Mouse (Mus musculus): ENCODE results near the gene Fgfr2.

Gene Fgfr2

DNA sequence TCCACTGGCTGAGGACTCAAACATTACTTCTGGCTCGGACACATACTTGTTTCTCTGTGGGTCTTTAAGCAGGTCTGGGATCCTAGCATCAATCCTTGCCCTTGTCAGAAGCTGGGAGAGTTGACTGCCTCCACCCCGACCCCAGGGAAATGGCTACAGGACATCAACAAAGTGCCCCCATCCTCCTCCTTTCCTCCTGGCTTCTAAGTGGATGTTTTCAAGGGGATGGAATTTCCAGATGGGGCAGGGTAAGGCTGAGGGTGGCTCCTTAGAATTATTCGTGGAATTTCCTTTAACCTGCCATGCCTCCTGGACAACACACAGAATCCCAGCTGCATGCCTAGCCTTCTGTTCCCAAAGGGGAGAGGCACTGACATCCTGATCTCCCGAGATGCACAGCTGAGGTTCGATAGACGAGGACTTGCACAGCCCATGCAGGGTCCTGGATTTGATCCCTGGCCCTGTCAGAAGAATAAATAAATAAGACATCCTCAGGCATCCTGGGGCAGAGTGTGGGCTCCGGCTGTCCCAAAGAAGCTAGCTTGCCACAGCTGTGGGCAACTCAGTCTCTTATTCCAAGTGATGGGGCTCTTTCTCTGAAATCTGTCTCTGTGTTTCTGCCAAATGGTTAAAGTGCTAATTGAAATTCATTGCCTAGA is 925.2 kb downstream of the Fgfr2 start:
- peak; percentile 32 for DNase-seq (ENCODE audit: low read depth, low spot score)

DNA sequence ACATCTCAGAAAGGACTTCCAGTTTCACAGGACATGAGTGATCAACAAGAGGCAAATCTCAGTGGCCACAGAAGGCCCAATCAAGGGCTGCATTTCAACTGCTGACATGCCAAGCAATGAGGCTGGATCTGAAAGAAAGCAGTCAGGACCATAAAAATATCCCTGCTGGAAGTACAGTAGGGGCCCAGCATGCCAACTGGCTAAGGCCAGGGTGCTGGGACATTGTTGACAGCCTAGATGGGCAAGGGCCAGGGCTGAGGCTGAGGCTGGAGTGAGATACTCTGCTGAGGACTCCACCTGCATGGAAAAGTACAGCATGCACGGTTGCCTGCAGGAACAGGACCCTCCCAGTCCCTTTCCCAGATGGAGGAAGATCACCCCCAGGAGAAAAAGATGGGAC is 926.6 kb downstream of the Fgfr2 start:
- no peak for DNase-seq (ENCODE audit: low read depth, low spot score)

DNA sequence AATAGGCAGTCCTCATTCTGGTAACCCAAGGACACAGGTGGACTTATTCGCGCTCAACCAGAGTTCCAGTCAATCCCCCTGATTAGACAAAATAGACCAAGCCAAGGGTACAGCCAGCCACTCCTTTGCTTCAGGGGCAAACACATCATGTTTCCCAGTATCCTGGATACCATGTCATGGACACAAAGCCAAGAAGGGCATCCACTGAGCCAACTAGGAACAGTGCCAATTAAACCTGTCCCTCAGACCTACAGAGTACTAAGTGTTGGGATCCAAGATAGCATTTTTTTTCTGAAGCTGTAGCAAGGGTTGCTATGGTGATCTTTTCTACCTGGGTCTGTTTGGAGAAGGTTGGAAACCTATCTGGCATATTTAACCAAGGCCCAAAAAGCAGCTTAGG is 929.5 kb downstream of the Fgfr2 start:
- no peak for DNase-seq (ENCODE audit: low read depth, low spot score)

DNA sequence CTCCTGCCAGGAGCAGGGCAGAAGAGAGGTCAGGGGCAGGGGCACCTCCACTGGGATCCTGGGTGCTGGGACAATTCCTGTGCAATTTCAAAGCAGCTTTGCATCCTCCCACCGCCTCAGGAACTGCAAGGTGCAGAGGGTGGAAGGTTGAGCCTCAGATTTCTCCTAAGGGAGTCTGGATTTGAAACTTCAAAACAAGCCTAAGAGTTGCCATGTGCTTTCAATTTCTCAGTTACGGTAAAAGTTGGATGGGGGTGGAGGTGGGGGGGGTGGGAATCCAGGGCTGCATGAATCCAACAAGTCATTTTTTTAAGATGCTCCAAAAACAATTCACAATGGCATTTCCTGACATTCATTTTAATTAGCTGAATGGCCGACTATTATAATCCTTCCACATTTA is 935.7 kb downstream of the Fgfr2 start:
- no peak for DNase-seq (ENCODE audit: low read depth, low spot score)

DNA sequence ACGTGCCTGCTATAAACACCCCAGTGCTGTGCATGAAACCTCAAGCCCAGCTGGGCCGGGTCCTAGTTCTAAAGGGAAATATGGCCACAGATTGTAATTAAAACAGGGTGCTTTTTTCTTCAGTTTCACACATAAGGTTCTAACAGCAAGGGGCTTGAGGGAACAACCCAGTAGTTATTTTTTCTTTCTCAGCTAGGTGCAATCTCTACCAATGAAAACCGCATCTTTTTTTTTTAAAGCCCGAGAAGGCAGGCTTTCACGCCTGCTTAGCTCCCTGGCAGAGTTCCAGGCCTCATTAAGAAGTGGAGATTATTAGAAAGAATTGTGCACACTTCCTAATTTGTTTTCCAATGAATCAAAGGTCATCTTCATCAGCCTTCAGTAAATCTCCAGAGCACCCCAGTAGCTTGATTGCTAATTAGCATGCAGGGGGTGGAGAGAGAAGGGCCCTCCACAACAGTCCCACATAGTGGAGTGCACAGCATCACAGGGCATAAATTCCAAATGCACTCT is 939.2 kb downstream of the Fgfr2 start:
- DNase-seq (ENCODE audit: low read depth, low spot score) = no peak

DNA sequence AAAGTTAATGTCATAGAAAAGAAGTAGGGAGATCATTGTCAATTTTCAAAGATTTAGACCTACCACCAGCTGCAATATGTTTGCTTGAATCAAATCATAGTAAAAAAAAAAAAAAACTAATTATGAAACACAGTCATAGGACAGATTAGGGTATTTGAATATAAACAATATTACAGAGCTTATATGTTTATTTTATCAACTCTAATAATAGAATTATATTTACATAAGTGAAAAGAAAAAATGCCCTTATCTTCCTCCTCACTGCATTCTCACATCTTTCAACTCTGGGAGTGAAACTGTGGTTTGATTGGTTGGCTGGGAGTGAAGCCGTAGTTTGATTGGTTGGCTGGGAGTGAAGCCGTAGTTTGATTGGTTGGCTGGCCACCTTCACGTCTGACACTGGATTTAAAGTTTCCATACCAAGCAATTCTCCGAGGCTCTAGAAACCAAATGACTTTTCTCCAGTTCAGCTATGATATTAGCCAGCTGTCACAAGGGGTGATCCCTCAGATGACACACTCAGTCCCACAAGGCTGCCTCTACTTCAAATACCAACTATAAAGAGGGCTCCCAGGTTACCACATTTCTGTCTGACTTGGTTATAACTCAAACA is 941.5 kb downstream of the Fgfr2 start:
- no peak for DNase-seq (ENCODE audit: low read depth, low spot score)

DNA sequence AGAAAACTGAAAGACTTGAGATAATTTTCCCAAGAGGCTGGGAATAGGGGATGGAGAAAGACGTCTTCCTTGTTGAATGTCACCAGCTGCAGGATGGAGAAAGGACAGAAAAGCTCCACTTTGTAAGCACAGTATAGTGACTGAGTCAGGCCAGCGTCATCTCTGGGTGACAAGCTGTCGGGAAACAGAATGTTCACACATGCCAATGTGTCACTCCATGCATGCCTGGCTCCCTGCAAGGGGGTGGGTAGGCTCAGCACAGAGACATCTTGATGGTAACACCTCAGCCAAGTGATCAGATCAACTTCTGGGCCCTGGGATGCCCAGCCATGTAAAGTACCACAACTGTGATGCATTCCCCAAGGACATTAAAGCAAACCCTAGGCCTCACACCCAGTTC is 942.1 kb downstream of the Fgfr2 start:
- DNase-seq (ENCODE audit: low read depth, low spot score) = no peak

DNA sequence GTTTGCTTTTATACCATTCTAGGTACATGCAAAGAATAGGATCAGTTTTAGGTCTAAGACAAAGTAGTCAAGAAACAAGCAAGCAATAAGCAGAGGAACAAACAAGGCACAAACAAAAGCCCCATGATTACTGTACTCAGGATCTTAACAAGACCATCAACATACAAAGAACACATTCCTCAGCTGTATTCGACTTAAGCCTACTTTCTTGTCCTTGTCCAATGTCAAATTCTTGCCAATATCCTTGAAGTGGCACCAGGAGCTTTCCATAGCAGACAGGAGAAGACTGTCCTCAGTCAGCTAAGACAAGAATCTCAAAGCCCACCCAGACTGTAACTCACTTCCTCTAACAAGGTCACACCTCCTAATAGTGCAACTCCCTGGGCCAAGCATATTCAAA is 944.1 kb downstream of the Fgfr2 start:
- DNase-seq (ENCODE audit: low read depth, low spot score) = peak; percentile 88

DNA sequence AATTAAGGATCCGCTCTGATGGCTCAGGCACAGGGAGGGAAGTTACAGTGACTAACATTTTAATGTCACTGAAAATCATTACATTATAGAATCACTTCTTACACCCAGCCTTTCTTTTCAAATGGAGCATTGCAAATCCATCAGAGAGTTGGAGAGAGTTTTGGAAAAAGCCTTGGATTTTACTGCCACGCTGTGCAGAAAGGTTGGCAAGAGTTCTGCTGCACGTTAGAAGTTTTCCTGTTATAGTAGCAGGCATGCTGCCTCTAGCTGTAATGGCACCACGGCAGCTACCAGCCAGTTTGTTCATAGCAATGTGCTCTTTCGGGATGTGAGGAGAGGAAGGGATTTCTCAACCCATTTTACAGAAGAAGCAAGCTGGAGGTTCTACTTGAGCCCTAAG is 948.4 kb downstream of the Fgfr2 start:
- DNase-seq (ENCODE audit: low read depth, low spot score) = no peak

DNA sequence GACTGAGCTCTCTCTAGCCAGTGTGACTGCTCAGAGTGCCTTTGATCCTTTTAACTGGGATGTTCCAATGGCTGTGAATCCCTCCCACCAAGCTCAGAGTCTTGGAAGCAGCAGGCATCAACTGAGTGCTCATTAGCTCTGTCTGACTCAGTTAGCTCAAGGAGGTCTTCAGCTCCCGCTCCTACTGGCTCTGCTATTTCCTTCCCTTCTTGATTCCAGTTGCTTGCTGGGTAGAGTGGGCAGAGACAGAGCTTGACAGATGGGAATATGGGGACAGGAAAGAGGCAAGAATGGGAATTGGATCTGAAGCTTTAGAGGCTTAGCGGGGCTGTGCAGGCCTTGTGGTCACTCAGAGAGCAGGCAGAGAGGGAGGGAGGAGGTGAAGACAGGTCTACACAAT is 948.9 kb downstream of the Fgfr2 start:
- no peak for DNase-seq (ENCODE audit: low read depth, low spot score)

DNA sequence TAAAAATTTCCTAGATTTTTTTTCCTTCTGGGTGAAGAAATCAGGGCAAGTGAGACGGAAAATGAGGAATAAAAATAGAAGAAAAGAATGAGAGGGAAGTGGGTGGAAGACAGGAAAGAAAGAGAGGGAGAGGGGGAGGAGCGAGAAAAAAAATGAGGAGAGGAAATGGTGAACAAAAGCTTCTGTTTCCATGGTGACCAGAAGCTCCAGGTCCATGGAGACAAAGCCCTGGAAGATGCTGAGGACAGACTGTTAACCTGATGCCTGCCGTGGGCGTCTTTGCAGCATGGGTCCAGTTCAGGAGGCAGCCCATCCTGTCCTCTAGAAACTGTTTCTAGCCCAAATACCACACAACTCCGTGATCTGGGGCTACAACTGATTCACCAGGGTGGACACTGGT is 950.9 kb downstream of the Fgfr2 start:
- DNase-seq (ENCODE audit: low read depth, low spot score) = no peak

DNA sequence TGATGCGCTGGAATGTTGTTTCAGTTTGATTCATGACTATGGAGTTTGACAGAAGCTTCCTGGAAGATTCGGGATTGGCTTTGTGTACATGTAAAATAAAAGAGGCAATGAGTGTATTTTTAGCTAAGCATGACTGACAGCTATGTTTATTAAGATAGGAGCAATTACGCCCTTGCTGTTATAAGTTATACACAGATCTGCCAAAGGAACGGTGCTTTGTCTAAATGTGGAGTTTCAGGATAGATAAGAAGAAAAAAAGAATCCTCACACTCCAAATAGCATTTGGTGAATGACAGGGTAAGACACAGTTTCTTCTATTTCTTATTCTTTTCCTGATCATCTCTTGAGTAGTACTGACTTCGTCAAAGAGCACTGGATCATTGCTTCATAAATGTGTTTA is 951.4 kb downstream of the Fgfr2 start:
- no peak for DNase-seq (ENCODE audit: low read depth, low spot score)

DNA sequence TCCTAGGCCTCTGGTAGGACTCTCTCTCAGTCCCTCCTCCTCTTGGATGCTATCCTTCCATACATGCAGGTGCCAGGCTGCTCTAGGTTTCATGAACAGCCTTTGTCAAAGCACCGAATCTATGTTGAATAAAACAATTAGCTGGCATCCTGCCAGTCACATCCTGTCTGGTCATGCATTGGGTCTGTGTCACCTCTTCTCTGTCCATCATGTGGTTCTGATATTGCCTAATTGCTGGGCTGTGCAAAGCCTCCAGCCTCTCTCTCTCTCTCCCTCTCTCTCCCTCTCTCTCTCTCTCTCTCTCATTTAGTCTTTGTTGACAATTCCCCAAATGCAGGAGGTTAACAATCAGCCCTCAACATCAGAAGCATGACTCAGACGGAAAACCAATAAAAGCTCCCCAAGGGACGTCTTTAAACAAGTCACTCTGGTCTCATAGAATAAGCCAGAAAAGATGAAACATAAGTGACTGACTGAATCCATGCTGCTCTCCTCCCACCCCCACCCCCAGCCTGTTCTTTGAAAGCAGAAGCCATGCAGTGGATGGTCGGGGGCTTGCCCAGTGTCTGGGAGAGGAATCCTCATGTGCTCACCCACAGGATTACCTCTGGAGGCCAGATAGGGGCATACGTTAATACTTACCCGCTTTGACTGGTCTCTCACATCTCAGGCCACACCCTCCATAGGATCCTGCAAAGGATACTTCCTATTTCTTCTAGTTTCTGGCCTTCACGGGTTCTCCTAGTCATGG is 953.6 kb downstream of the Fgfr2 start:
- DNase-seq (ENCODE audit: low read depth, low spot score) = no peak

DNA sequence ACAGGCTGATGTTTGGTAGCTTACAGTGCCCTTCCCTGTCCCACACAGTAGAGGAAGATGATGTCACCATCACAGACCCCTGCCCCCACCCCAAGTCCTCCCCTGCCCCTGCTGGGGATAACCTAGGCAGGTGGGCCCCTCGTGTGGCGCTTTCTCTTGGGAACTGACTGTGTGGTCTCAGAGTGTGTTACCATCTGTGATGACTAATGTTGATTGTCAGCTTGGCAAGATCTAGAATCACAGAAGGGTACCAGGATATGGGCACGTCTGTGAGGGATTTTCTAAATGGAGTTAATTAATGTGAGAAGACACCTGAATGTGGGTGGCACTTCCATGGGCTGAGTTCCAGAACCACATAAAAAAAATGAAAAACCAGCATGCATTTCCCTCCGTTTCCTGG is 955.9 kb downstream of the Fgfr2 start:
- no peak for DNase-seq (ENCODE audit: low read depth, low spot score)

DNA sequence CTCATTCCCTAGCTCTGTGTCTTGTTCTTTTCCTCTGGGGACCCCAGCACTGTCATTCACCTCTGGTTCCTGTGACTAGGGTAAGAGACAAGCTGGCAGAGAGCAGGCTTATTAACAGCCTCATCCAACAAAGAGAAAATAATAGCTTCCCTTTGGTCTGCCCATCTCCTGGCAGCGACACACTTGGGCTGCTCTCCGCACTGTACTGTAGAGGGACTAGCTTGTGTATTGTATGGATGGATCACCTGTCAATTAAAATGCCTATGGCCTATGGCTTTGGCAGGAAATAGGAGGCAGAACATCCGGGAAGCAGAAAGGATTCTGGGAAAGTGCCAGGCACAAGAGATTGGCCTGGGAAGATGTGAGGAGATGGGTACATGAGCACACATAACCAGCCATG is 960.9 kb downstream of the Fgfr2 start:
- DNase-seq (ENCODE audit: low read depth, low spot score) = no peak

DNA sequence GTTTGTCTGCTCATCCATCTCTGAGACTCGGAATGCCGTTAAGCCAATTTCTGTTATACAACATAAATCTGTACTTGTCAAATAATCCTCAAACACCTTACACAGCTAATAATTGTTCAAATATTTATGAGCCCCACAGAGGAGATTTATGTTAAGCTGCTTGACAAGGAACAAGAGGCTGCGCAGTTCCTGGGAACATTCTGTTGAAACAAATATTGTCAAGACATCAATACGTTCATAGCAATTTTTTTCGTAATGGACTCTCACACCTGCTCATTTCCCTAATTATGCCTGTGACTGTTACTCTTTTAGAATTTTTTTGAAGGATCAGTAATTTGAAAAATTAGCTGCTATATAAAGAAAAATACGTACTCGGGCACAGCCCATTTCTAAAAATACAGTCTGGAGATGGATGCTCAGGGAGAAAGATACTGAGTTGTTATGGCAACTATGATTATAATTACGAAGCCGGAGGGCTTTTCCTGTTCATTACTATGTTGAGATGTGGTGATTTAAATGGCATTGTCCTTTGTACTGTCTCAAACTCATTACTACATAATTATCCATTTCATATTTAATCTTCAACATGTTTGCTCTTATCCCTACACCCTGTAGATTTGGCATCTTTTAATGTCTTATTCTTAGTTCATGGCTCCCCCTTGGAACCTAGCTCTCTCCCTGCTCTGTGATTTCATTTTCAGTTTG is 964.7 kb downstream of the Fgfr2 start:
- DNase-seq (ENCODE audit: low read depth, low spot score) = no peak

DNA sequence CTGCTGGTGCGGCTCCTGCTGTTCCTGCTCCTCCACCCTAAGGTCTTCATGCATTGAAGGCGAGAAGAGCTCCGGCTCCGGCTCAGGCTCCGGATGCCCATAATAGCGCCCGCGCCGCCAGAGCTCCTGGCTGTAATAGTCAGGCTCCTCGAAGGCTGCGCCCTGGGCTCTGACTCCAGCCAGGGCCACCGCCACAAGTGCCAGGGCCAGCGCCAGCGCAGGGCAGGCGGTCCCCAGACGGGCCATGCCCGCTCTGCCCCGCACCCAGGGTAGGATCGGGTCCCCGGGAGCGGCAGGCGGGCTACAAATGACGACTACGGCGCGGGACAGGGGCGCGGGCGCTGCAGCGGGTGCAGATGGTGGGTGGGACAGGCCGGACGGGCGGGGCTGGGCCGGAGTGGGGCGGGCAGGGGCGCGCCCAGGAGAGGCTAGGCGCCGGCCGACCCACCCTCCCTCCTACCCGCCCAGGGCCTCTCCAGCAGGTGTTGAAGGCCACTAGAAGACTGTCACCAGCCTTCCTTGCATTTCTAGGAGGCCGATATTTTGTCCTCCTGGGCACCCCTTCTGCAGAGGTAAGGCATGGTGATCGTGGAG is 968.7 kb downstream of the Fgfr2 start, which contains the start of gene Cpxm2:
TSS of gene Cpxm2 (minus strand) at position 372 of the 594 bp plus-strand sequence.
- DNase-seq (ENCODE audit: low read depth, low spot score) = peak; percentile 56

DNA sequence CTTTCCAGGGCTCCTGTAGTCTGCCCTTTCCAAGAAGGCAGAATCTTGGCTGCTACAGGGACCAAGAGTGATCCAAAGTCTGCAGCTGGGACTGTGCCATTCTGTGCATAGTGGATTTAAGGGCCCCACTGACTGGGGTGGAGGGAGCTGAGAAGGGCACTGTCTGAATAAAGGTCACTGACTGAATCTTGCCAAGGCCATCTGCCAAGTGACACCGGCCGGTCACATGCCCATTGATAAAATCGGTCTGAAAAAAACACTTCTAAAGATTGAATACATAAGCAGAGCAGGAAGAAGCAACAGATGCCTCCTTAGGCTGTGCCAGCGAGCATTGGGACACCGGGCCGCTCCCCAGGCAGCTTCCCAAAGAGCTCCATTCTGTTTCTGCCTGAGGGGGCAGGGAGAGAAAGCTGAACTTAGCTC is 969.4 kb downstream of the Fgfr2 start:
- DNase-seq (ENCODE audit: low read depth, low spot score) = no peak

DNA sequence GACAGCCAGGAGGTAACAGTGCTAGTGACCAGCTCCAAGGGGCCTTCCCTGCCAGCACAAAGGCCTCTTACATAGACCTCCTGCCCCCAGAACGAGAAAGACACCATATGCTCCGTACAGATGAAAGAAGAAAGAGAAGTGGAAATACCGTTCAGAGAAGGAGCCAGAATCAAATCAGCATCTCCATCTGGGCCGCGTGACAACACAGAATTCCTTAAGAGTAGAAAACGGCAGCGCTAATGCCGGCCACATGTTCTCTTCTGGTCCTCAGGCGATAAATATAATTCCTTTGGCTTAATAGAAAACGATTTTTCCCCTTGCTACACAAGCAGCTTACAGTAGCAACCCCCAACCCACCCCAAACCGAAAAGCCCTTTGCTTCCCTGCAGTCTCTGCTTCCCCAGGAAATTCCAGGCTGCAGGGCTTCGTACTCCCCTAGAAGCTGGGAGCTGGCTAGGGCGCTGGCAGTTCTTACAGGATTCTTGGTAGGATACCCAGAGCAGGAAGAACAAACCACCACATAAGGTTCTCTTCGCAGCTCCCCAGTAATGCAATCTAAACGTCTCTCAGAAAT is 977.8 kb downstream of the Fgfr2 start:
- DNase-seq (ENCODE audit: low read depth, low spot score) = no peak

DNA sequence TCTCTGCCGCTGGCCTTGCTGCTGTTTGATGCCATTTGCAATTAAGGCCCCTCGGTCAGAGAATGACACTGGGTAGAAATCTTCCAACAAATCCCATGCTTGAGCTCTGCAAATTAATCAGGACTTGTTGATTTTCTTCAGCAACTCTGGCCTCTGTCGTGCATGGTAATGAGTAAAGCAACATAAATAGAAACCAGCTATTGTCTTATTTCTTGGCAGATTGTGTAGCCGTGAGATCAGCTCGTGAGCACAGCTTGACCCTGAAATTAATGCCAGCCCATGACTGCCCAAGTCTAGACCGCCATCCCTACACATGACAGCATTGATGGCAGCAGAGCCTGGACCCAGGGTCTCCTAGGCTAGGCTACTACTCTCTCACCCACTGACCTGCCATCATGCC is 994.5 kb downstream of the Fgfr2 start:
- DNase-seq (ENCODE audit: low read depth, low spot score) = no peak

DNA sequence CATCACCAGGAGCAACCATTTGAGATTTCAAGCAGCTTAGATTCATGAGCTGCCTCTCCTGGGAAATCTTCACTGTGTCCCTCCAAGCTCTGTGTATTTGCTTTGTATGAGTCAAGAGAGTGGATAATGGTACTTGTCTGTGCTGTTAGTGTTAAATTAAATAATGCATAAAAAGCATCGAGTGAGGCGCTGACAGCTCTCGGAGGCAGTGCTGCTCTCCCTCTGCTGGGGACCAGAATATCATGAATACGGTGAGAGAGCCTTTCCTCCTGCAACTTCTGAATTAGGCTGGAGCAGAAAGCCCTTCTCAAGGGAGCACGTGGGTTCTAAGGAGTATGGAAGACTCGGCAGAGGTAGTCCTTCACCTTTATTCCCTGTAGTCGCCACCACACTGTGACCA is 998.2 kb downstream of the Fgfr2 start:
- DNase-seq (ENCODE audit: low read depth, low spot score) = no peak

Measured in ZHBTc4 (cell line).